Comparison of ENCODE assay signal across 8 mouse cellular contexts in genomic region chr14:115040578-115041206, GRCm38 (mm10). TPM values are rescaled to one million over a fixed set of nuclear protein-coding genes. Genes with fewer than 3 reads are reported as not detected.
DNase-seq lines count a peak whose midpoint lies in the region; ATAC-seq lines count a peak whose summit lies in the region.

No protein-coding gene starts in this region.

- ATAC-seq in common myeloid progenitor, adult 5-6 weeks (replicated peaks; ENCODE audit: low read depth, poor library complexity, severe bottlenecking): peak; percentile 69
- peak; percentile 87 for ATAC-seq in midbrain, embryonic 11.5 days (ENCODE audit: low FRiP score)

- WGBS in midbrain, embryonic 11.5 days: under 1% methylated on average over 72 of the region's 94 CpGs

- peak overlapping the region; percentile 100 for H3K9ac ChIP-seq in midbrain, embryonic 11.5 days (ENCODE audit: low read length)

- DNase-seq in adipocyte (ENCODE audit: low spot score): peak; percentile 67
- peak; percentile 68 to 75 for DNase-seq in gastrocnemius, adult 8-10 months (ENCODE audit: low spot score in 2 of 2)
- peak; percentile 92 for DNase-seq in induced T-regulatory cell, adult 2 months (ENCODE audit: low read depth)
- DNase-seq in left cerebral cortex, postnatal 36 days (ENCODE audit: low spot score in 2 of 2): peak; percentile 61 to 69
- DNase-seq in midbrain, embryonic 11.5 days (ENCODE audit: low spot score, missing footprints): peak; percentile 98
- peak; percentile 77 for DNase-seq in right cerebral cortex, postnatal 4 days
- DNase-seq in yolk sac, embryonic 10.5 days (ENCODE audit: low spot score): peak; percentile 94

- peak overlapping the region; percentile 69 for H3K4me2 ChIP-seq in midbrain, embryonic 11.5 days

- H3K4me3 ChIP-seq in midbrain, embryonic 11.5 days (ENCODE audit: low read depth, low read length): peak overlapping the region; percentile 95

- H3K36me3 ChIP-seq in midbrain, embryonic 11.5 days (ENCODE audit: control insufficient read depth, insufficient read depth, low read length): peaks cover 15% of the 10 kb centered on the region

- H3K9me3 ChIP-seq in midbrain, embryonic 11.5 days (ENCODE audit: control insufficient read depth, low read length): no peaks in the 10 kb centered on the region

- peak overlapping the region; percentile 93 for H3K27ac ChIP-seq in midbrain, embryonic 11.5 days (ENCODE audit: low read depth, low read length)

- H3K4me1 ChIP-seq in midbrain, embryonic 11.5 days (ENCODE audit: control insufficient read depth, insufficient read depth, low read length): peaks cover 23% of the 10 kb centered on the region

- intact Hi-C loops in left cerebral cortex, postnatal 36 days (cut with DNase I): loop anchor here (2.0 kb wide), 1 partner anchor 24 kb away; no protein-coding TSS in a partner anchor

- peaks cover 2% of the 10 kb centered on the region; the same call in 1 of the 2 replicates for H3K27me3 ChIP-seq in midbrain, embryonic 11.5 days (ENCODE audit: control insufficient read depth, insufficient read depth, low read length)

RNA-seq across cellular contexts. Expression of gene Gpc5, which starts 51.3 kb away (rescaled TPM):
- total RNA-seq in common myeloid progenitor, adult 5-6 weeks (2017): not detected in 2 replicates
- total RNA-seq in gastrocnemius, adult 8-10 months (2022): not detected
- total RNA-seq in left cerebral cortex, postnatal 36 days (2021): 10 to 100 TPM; 31.3 to 34.0 TPM
- 0.75 and 0.76 TPM in 2 replicates for polyA plus RNA-seq in midbrain, embryonic 11.5 days (2014; fragmentation: Nextera tagmentation; extraction: Ambion mirVana)

Comparison
In these comparisons a context has a peak if more than half of its experiments do, and no peak if none do; other contexts are left out.
1. Peak in every context shown above with its lines: DNase-seq, ATAC-seq, H3K4me3 ChIP-seq and H3K27ac ChIP-seq.
2. RNA of gene Gpc5, which starts 51.3 kb away (total RNA-seq): 31.3 to 34.0 TPM in left cerebral cortex, postnatal 36 days; not detected in common myeloid progenitor, adult 5-6 weeks and not detected in gastrocnemius, adult 8-10 months; every median in the first group is over 10 times any median in the second.